Mouse (Mus musculus) liver, postnatal 0 days (tissue): ENCODE results near the gene Mef2a.

Source experiments
- CTCF ChIP-seq: sonication (generic); IDR thresholded peaks from 2 replicates; pipeline ENCODE4 v1.5.1; 2016; ENCODE audit warnings: antibody characterized with exemption, low read depth
- EP300 ChIP-seq: IDR thresholded peaks from 2 replicates; pipeline ENCODE4 v1.6.1; 2016; ENCODE audit warnings: antibody characterized with exemption, low read depth, mild to moderate bottlenecking

- TF ChIP-seq CTCF = no peak
- no peak for TF ChIP-seq EP300
Observed at GRCm38 (mm10) chr7:67237752-67238151, 134.9 kb downstream of the Mef2a start.
